Mouse (Mus musculus) c-Kit-negative CD71-positive TER-119-positive erythroid progenitor cells, embryonic 14.5 days (primary cell): ENCODE results near the gene Crybb2.

Source experiments
- DNase-seq: peaks from one replicate; pipeline ENCODE4 v3.0.0-alpha.2; 2013; ENCODE audit warnings: low read depth, low spot score

The Crybb2 gene

GRCm38 (mm10) chr5:113090750-113091149 is 20.8 kb upstream of the Crybb2 start:
- DNase-seq, result no peak

DNA sequence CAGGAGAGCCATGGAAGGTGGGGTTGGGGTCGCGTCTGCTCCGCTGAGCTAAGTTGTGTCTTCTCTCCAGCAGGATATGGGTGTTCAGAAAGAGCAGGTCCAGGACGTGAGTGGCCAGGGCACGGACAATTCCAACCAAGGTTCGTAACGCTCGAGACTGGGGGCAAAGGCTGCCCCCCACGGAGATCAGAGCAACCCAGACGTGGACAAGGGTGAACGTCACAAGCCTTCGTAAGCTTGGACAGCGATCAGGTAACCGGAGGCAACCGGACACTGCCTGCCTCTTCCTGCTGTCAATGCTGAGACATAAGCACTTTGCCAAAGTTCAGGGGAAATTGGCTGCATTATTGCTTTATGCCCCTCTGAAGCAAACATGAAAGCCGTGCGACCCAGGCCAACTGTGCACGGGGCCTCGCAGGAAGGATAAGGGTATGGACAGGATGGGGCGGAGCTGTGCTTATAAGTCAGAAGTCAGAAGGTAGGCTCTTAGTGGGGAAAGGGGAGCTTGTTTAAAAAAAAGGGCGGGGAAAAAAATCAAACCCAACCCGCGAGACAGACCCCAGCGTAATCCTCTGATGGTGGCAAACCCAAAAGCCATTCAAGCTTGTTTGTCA is 20.3 kb upstream of the Crybb2 start:
- DNase-seq, result no peak

DNA sequence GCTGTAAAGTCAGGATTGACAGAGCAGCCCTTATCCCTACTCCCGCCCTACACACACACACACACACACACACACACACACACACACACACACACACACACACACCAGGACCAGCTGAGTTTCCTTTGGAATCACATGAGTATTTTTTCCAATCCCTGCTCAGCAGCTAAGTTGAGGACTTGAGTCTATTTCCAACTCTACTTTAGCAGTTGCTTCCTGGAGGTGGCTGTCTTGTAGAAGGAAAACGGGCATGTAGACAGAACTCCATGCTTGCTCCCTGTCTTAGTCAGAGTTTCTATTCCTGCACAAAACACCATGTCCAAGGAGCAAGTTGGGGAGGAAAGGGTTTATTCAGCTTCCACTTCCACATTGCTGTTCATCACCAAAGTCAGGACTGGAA is 17.5 kb upstream of the Crybb2 start:
- DNase-seq, result no peak

DNA sequence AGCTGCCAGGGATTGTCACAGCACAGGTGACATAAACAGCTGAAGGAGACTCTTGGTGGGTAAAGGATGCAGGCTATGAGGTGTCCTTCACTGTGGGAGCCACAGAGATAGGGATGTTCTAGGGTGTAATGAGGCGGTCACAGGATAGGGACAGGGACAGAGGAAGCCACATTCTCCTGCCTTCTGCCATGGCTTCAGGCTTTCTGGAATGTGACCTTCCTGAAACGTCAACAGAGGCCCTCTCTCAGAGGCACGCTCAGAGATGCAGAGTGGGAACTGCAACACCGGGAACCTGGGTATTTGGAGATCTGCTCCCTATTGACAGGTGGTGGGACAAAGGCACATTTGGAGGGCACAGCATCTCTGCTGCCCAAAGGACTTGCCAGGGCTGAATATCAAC is 17.1 kb upstream of the Crybb2 start:
- no peak for DNase-seq

GRCm38 (mm10) chr5:113086439-113086838 is 16.5 kb upstream of the Crybb2 start:
- DNase-seq, result no peak

- DNase-seq, result no peak
Observed at GRCm38 (mm10) chr5:113085931-113086330, 16.0 kb upstream of the Crybb2 start.

GRCm38 (mm10) chr5:113084309-113084708 is 14.4 kb upstream of the Crybb2 start:
- DNase-seq, result peak; percentile 21

DNA sequence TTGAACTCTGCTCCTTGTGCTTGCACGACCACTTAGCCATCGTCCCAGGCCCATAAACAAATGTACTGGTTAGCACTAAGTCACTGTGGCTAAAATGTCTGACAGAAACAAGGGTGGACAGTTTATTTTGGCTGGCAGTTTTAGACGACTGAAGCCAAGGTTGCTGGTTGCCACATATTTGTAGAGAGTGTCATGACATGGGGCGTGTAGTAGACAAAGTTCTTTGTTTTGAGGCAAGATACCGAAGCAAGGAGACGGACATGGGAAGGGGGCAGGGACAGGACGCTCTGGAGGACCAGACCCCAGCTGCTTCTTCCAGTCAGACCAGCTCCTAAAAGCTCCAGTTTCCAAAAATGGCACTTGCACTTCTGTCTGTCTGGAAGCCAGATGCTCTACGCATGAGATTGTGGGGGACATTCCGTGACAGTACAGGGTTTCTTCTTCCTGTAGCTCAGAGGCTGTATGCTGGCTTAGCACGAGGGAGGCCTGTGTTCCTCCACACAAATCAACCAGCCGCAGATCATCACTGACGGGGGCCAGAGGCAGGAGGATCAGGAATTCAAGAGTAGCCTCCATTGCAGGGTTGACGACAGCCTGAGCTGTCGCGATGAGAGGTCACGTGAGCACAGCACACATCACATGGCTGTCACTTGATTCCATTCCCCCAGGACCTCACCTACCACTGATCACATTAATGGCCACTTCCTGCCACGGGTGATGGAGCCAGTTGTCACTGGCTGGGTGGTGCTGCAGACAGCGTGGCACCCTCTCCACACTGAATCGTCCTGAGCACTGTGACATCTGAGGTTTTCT is 12.6 kb upstream of the Crybb2 start:
- no peak for DNase-seq

DNA sequence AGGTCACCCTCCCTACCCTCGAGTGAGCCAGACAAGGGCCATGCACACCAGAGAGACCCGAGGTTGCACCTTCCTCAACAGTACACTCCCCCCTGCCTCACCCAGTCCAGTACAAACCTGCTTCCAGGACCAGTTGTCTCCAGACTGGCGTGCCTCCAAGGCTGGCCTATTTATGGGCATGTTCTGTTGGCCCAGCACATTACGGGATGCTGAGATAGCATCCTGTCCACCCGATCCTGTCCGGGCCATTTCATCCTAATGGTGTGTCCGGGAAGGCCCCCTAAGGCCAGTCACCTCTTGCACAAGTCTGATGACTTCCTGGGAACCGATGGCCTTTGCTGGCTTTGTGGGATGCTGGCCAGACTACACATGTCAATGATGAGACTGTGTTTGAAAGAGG is 11.5 kb upstream of the Crybb2 start, which contains the start of gene Crybb3:
Gene Crybb3, minus strand, starts transcription at position 146 of the 400 bp plus-strand sequence.
- DNase-seq, result no peak

DNA sequence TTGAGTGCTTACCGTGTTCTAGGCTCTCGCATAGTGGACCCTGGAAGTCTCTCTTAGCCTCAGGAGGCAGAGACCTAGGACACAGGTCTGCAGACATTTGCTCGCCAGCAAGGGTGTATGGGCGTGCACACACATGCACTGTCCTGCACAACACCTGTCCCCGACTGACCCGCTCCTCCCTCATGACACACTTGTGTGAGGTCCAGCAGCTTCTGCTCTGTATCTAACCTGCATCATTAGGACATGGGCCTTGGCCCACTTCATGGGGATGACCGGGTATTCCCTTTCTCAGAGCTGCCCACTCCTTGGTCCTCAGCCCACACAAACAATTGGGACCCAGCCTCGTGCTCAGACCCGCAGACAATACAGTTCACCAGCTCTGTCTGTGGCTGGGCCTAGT is 11.1 kb upstream of the Crybb2 start:
- DNase-seq, result no peak

- DNase-seq, result no peak
Observed at GRCm38 (mm10) chr5:113079783-113080182, 9.9 kb upstream of the Crybb2 start.

- no peak for DNase-seq
Observed at GRCm38 (mm10) chr5:113078686-113079085, 8.8 kb upstream of the Crybb2 start.

GRCm38 (mm10) chr5:113054308-113054707 is 15.6 kb downstream of the Crybb2 start:
- no peak for DNase-seq

DNA sequence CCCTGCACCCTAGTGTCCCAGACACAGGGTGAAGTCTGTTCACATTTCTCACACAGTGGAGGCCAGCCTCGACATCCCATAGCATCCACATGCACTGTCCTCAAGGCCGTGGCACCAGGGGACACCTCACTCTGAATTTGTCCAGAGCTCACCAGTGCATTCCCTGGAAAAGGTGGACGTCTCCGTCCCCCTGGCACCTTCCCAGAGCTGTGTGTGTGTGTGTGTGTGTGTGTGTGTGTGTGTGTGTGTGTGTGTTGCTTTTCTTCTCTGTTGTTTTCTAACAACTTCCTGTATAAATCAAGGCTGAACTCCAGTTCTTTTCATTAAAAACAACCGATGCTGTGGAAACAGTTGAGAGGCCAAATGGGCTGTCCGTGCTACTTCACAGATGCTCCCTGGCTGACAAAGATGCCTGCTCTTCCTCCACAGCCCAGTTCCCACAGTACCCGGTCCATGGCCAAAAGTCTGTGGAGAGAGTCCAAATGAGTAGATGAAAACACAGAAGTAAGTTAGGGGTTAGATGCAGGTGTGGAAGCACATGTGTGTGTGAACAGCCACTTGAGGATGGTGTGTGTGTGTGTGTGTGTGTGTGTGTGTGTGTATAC is 19.2 kb downstream of the Crybb2 start:
- DNase-seq, result no peak

- no peak for DNase-seq
Observed at GRCm38 (mm10) chr5:113049876-113050275, 20.0 kb downstream of the Crybb2 start.

DNA sequence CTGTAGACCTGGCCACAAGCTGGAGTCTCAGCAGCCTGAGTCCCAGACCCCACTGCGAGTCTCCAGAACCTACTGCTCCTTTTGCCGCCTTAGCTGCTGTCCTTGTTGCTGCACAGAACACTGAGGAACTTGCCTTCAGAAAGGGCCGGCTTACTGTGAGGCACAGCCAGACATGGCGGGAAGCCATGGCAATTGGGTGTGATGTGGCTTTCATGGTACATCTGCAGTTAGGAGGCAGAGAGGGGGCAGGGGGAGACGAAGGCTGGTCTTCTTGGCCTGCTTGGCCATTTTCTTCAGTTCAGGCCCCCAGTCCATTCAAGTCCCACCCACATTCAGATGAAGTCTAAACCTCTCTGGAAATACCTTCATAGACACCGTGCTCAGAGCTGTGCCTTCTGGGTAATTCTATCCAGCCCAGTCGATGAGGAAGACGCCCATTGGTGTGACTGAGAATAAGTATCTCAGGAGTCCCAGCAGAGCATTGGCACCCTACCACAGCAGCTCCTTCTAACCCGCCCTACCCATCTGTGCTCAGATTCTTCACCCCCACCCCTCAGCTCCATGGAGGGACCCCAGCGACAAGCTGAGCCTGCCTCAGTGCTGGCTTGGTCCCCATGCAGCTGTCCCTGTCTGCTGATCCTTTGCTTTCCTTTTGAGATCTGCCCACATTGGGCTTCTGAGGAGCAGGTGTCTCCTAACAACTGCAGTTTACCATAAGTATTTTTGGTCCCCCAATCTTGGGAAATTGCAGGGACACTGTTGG is 24.2 kb downstream of the Crybb2 start:
- no peak for DNase-seq

GRCm38 (mm10) chr5:113043531-113043930 is 26.4 kb downstream of the Crybb2 start:
- no peak for DNase-seq

GRCm38 (mm10) chr5:113041567-113042071 is 28.3 kb downstream of the Crybb2 start:
- no peak for DNase-seq

DNA sequence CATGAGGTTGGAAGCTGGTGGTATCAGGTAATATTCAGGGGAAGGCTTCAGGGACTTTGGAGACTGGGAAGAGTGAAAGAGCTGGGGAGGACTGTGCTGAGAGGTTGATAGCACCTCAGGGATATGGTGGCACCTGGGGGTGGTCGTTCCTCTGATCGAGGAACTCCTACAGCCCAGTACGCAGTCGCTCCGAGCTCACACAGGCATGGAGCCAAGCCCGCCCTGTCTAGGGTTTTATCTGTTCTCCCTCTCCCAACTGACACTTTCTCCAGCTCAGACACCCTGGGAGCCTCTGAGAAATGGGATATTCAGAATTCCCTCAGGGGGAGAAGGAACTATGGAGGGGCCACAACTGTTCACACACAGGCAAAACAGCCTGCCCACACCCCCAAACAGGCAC is 29.1 kb downstream of the Crybb2 start:
- no peak for DNase-seq

- no peak for DNase-seq
Observed at GRCm38 (mm10) chr5:113038601-113039000, 31.3 kb downstream of the Crybb2 start.

DNA sequence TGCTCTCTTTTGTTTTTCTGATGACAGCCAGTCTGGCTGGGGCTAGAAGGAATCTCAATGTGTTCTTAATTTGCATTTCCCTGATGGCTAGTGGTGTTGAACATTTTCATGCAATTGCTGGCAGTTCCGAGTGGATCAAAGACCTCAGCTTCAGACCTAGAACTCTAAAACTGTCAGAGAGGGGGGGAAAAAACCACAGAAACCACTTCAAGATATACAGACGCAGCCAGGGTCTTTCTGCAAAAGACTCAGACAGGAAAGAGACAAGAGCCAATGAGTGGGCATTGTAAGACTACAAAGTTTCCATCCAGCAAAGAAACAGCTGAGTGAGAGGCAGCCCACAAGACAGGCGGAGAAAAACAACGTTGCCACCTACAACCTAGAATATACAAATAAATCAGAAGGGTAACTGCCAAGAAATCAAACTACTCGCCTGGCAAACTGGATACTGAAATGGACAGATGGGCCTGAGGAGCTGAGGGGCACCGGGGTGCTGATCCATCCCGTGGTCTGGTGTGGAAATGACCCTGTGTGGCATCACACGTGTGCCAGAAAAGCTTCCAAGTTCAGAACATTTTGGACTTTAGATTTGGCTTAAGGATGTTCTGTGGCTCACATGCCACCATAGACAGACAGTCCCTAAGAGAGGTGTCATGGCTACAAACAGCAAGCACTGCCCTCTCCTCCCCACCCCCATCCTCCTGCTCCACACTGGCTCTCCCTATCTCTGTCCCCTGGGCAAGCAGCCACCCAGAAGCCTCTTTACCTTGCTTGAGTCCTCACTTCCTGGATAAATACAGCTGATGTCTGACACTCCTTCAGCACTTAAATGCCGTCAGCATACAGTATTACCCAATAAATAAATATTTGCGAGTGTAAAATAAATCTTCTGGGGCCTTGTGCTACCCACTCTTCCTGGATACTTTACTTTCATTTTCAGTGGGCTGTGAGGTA is 34.5 kb downstream of the Crybb2 start:
- DNase-seq, result no peak
